Mouse (Mus musculus) embryo, embryonic 11.5 days (tissue): Measurements from ENCODE around the gene Stkld1.
"Not testable (repeated sequence)": the region's sequence is repeated elsewhere in the genome, so short reads cannot be mapped to it uniquely, and the experiment has no call there.

Experiments
- DNase-seq: peaks from one replicate; pipeline ENCODE4 v3.0.0-alpha.2; 2012; ENCODE audit warnings: low read depth, low spot score

The Stkld1 gene

GRCm38 (mm10) chr2:26933304-26934055 lies at the start of gene Stkld1, which contains the start of gene Surf4:
TSS of gene Stkld1 (plus strand) at chr2:26934047.
TSS of gene Surf4 (minus strand) at chr2:26933928.
- DNase-seq: peak; percentile 90

GRCm38 (mm10) chr2:26885541-26885940 lies 48.3 kb upstream of the Stkld1 start:
- DNase-seq: not testable (repeated sequence)

- not testable (repeated sequence) for DNase-seq
Observed at GRCm38 (mm10) chr2:26886170-26886569, 47.7 kb upstream of the Stkld1 start.

GRCm38 (mm10) chr2:26895898-26896297 lies 37.9 kb upstream of the Stkld1 start:
- DNase-seq: no peak

GRCm38 (mm10) chr2:26900731-26901130 lies 33.1 kb upstream of the Stkld1 start:
- no peak for DNase-seq

- no peak for DNase-seq
Observed at GRCm38 (mm10) chr2:26901834-26902400, 31.9 kb upstream of the Stkld1 start.

GRCm38 (mm10) chr2:26902467-26903220 lies 31.2 kb upstream of the Stkld1 start, which contains the start of gene Surf6:
TSS of gene Surf6 (minus strand) at chr2:26902879.
- peak; percentile 88 for DNase-seq

GRCm38 (mm10) chr2:26903311-26903710 lies 30.5 kb upstream of the Stkld1 start:
- no peak for DNase-seq

- DNase-seq: no peak
Observed at GRCm38 (mm10) chr2:26905936-26906335, 27.9 kb upstream of the Stkld1 start.

GRCm38 (mm10) chr2:26906431-26906830 lies 27.4 kb upstream of the Stkld1 start:
- DNase-seq: no peak

- DNase-seq: no peak
Observed at GRCm38 (mm10) chr2:26907109-26907508, 26.7 kb upstream of the Stkld1 start.

GRCm38 (mm10) chr2:26908710-26909386 lies 25.0 kb upstream of the Stkld1 start:
- DNase-seq: no peak

GRCm38 (mm10) chr2:26909387-26909784 lies 24.5 kb upstream of the Stkld1 start:
- no peak for DNase-seq

GRCm38 (mm10) chr2:26910124-26910993 lies 23.5 kb upstream of the Stkld1 start, which contains the start of the genes Med22 and Rpl7a:
TSS of gene Med22 (minus strand) at chr2:26910677.
TSS of gene Rpl7a (plus strand) at chr2:26910764.
- peak; percentile 100 for DNase-seq

- no peak for DNase-seq
Observed at GRCm38 (mm10) chr2:26910994-26911765, 22.7 kb upstream of the Stkld1 start.

GRCm38 (mm10) chr2:26912253-26912770 lies 21.5 kb upstream of the Stkld1 start:
- DNase-seq: no peak

GRCm38 (mm10) chr2:26913416-26914147 lies 20.3 kb upstream of the Stkld1 start:
- DNase-seq: no peak

- DNase-seq: no peak
Observed at GRCm38 (mm10) chr2:26914148-26914941, 19.5 kb upstream of the Stkld1 start.
